In the genomic region with DNA sequence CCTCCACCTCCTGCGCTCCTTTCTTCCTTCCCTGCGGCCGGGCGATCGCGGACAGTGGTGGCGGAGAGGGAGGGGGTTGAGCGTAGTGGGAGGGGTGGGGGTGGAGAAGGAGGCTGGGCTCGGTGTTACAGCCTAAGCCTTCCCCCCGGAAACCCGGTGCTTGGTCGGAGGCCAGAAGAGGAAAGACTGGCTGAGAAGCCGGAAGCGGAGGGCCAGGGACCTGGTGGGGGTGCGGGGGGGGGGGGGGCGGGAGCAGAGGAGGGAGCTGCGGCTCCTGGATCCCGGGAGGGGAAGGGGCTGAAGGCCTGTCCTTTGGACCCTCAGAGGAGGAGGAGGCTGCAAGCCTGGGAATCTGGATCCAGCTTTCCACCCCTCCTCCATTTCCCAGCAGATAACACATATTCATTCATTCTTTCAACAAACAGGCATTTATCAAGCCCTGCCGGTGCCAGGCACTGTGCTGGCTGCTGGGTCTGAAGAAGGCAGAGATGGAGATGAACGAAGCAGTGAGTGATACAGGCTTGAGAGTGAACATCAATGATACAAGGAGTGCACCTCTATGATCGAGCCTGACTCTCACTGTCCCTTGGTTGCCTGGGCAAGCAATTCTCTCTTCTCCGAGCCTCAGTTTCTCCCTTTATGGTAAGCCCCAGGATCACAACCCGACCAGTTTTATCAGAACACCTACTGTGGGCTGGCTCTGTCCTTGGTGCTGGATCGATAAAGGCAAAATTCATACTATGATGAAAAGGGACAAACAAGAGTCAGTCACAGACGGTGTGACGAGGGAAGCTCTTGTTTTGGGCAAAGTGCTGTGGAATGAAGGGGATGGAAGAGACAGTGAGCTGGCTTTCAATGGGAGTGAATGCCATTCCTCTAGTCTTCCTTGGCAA, we compare ENCODE assay signal across 8 mouse cellular contexts. TPM values are rescaled to one million over a fixed set of nuclear protein-coding genes. Genes with fewer than 3 reads are reported as not detected.
DNase-seq lines count a peak whose midpoint lies in the region; ATAC-seq and TF ChIP-seq lines count a peak whose summit lies in the region.

A gene (minus strand): TSS at position 156 of the 893 bp plus-strand sequence.

- intact Hi-C loops in heart, postnatal 25 days (cut with DNase I), result loop anchor here (2.0 kb wide), 1 partner anchor 55 kb away; a partner anchor contains a TSS

- H3K4me3 ChIP-seq in forebrain, embryonic 16.5 days (replicated peaks; ENCODE audit: low read length), result peak within 1 kb of the TSS; percentile 55
- H3K4me3 ChIP-seq in lung, adult 2 months (replicated peaks; ENCODE audit: extremely low read depth, low read depth, low read length), result peak within 1 kb of the TSS; percentile 82
- peak within 1 kb of the TSS; percentile 90 for H3K4me3 ChIP-seq in thymus, adult 2 months (ENCODE audit: control insufficient read depth, insufficient read depth, low read length)

- no peak for TF ChIP-seq CTCF in lung, adult 2 months (IDR thresholded peaks at IDR 0.05; ENCODE audit: insufficient read depth, low read length)
- TF ChIP-seq CTCF in thymus, adult 2 months (IDR thresholded peaks at IDR 0.05; ENCODE audit: borderline replicate concordance, control insufficient read depth, extremely low read depth, insufficient read depth, low read length, poor library complexity), result no peak

- no peaks in the 10 kb centered on the region for H3K9me3 ChIP-seq in forebrain, embryonic 16.5 days (ENCODE audit: control insufficient read depth, low read length)

- H3K36me3 ChIP-seq in forebrain, embryonic 16.5 days (ENCODE audit: control insufficient read depth, insufficient read depth), result peaks cover 21% of the 10 kb centered on the region
- H3K36me3 ChIP-seq in thymus, adult 2 months (ENCODE audit: control insufficient read depth, insufficient read depth, low read length), result no peaks in the 10 kb centered on the region

- ATAC-seq in cerebellum, adult (ENCODE audit: insufficient number of reproducible peaks, low FRiP score, low TSS enrichment), result peak; percentile 50
- ATAC-seq in forebrain, embryonic 16.5 days, result peak; percentile 84
- peak; percentile 64 for ATAC-seq in neutrophil, adult 5-6 weeks (ENCODE audit: extremely low read depth, insufficient number of reproducible peaks, low FRiP score, poor library complexity, severe bottlenecking)

- peak within 1 kb of the TSS; percentile 82 for H3K27ac ChIP-seq in forebrain, embryonic 16.5 days (ENCODE audit: low read length)
- H3K27ac ChIP-seq in thymus, adult 2 months (ENCODE audit: control insufficient read depth, insufficient read depth, low read length), result no peak within 1 kb of the TSS

- peak; percentile 44; the same call in 1 of the 2 replicates for TF ChIP-seq POLR2A in lung, adult 2 months (IDR thresholded peaks at IDR 0.05; ENCODE audit: borderline replicate concordance, extremely low read depth, low read depth, low read length)
- TF ChIP-seq POLR2A in thymus, adult 2 months (IDR thresholded peaks at IDR 0.05; ENCODE audit: control insufficient read depth, extremely low read depth, insufficient read depth, low read length, poor library complexity), result no peak

- peaks cover 39% of the 10 kb centered on the region for H3K4me1 ChIP-seq in forebrain, embryonic 16.5 days (replicated peaks; ENCODE audit: control insufficient read depth, insufficient read depth, low read length)
- H3K4me1 ChIP-seq in lung, adult 2 months (ENCODE audit: control insufficient read depth, insufficient read depth, low read length), result 0 out of 2 replicates have a peak, but pooled peaks cover 6% of the 10 kb centered on the region
- H3K4me1 ChIP-seq in thymus, adult 2 months (replicated peaks; ENCODE audit: control insufficient read depth, insufficient read depth, low read length), result peaks cover 18% of the 10 kb centered on the region

- H3K9ac ChIP-seq in forebrain, embryonic 16.5 days (replicated peaks; ENCODE audit: low read depth, low read length), result peak within 1 kb of the TSS; percentile 73

- H3K27me3 ChIP-seq in forebrain, embryonic 16.5 days (replicated peaks; ENCODE audit: control insufficient read depth, insufficient read depth, low read length), result no peaks in the 10 kb centered on the region
- H3K27me3 ChIP-seq in thymus, adult 2 months (ENCODE audit: control insufficient read depth, insufficient read depth, low read length), result no peaks in the 10 kb centered on the region

- whole genome bisulfite sequencing in forebrain, embryonic 16.5 days, result 3% methylated on average over 22 of the region's 26 CpGs
- 4% methylated on average over 18 of the region's 26 CpGs for WGBS in lung, adult 2 months
- WGBS in thymus, adult 2 months, result 9% methylated on average over 20 of the region's 26 CpGs

- H3K4me2 ChIP-seq in forebrain, embryonic 16.5 days (ENCODE audit: low read length), result peak within 1 kb of the TSS; percentile 90

- DNase-seq in ES-CJ7 (ENCODE audit: low read depth, low spot score), result peak; percentile 89
- peak; percentile 81 for DNase-seq in heart, postnatal 25 days (ENCODE audit: low spot score)
- DNase-seq in layer of hippocampus, adult 11-12 months (ENCODE audit: low spot score), result peak; percentile 92
- peak; percentile 91 for DNase-seq in lung, adult 2 months
- DNase-seq in thymus, adult 2 months, result peak; percentile 89

RNA-seq across cellular contexts. Expression of the gene that starts here (rescaled TPM):
- polyA plus RNA-seq in forebrain, embryonic 16.5 days (2015; fragmentation: Nextera tagmentation; extraction: Ambion mirVana), result 58.4 and 62.2 TPM in 2 replicates
- 10 to 100 TPM; 14.9 to 18.0 TPM for total RNA-seq in heart, postnatal 25 days (2021)
- 84.1 and 90.7 TPM in 2 replicates for polyA plus RNA-seq in lung, adult 2 months (2012; rRNA removed)
- 4.1 and 4.5 TPM in 2 replicates for total RNA-seq in neutrophil, adult 5-6 weeks (2017)
- 125 and 133 TPM in 2 replicates for polyA plus RNA-seq in thymus, adult 2 months (2012; rRNA removed)
